Mouse (Mus musculus) forebrain, embryonic 14.5 days (tissue): ENCODE results near the gene Xpo5. TPM values are rescaled to one million over a fixed set of nuclear protein-coding genes. Genes with fewer than 3 reads are reported as not detected.

Experiments
- ATAC-seq: fragments of 200-750 bp; cut with Nextera tagmentation; 2 replicates; pipeline ENCODE4 v1.8.0; 2017; ENCODE audit warnings: mild to moderate bottlenecking, moderate library complexity
- DNase-seq: peaks from one replicate; pipeline ENCODE4 v3.0.0-alpha.2; 2015; ENCODE audit warnings: low spot score
- H3K27ac ChIP-seq: fragments of 300-500 bp; sonication (generic); 2 replicates; pipeline ENCODE4 v1.5.1; 2014; ENCODE audit warnings: low read depth, mild to moderate bottlenecking, control low read depth, low read length, moderate library complexity
- H3K27me3 ChIP-seq: fragments of 300-500 bp; sonication (generic); replicated peaks from 2 replicates; pipeline ENCODE4 v1.6.1; 2014; ENCODE audit warnings: low read length, control low read depth, mixed read lengths; ENCODE audit not compliant: control insufficient read depth, insufficient read depth
- H3K36me3 ChIP-seq: fragments of 300-500 bp; sonication (generic); 2 replicates; pipeline ENCODE4 v1.6.1; 2014; ENCODE audit warnings: low read length, control low read depth; ENCODE audit not compliant: control insufficient read depth, insufficient read depth
- H3K4me1 ChIP-seq: fragments of 300-500 bp; sonication (generic); 2 replicates; pipeline ENCODE4 v1.6.1; 2014; ENCODE audit warnings: antibody characterized with exemption, low read length, control low read depth; ENCODE audit not compliant: control insufficient read depth, insufficient read depth
- H3K4me2 ChIP-seq: fragments of 300-500 bp; sonication (generic); 2 replicates; pipeline ENCODE4 v1.6.1; 2014; ENCODE audit warnings: mild to moderate bottlenecking, control low read depth, low read length
- H3K4me3 ChIP-seq: fragments of 300-500 bp; sonication (generic); 2 replicates; pipeline ENCODE4 v1.5.1; 2014; ENCODE audit warnings: low read depth, low read length, control low read depth
- H3K9ac ChIP-seq: fragments of 300-500 bp; sonication (generic); 2 replicates; pipeline ENCODE4 v1.6.1; 2014; ENCODE audit warnings: mild to moderate bottlenecking, low read length, control low read depth, moderate library complexity
- H3K9me3 ChIP-seq: fragments of 300-500 bp; sonication (generic); replicated peaks from 2 replicates; pipeline ENCODE4 v1.6.1; 2016; ENCODE audit warnings: low read length, control low read depth, mixed read lengths; ENCODE audit not compliant: control insufficient read depth
- WGBS: fragments of 180-500 bp; shearing (Covaris S2); extraction: QIAGEN DNeasy Blood & Tissue Kit; methylation state at CpG from one replicate; pipeline ENCODE4 v1.1.7; 2014; 5-methylcytosine and 5-hydroxymethylcytosine counted together
- polyA plus RNA-seq: library from polyadenylated mRNA; unstranded; fragments of >200 nt; fragmentation: Nextera tagmentation; extraction: Ambion mirVana; gene quantifications from 2 replicates; pipeline ENCODE4 v1.2.1, GENCODE M21; 2014

Xpo5 gene
- polyA plus RNA-seq, 1 experiment from 2014 or later = 50.9 TPM

- Histone ChIP-seq H3K27ac (no peak overlapping the region), H3K27me3 (0 out of 2 replicates have a peak, but pooled peaks cover 7% of the 10 kb centered on the region), H3K4me2 (peak overlapping the region; percentile 98), H3K36me3 (peaks cover 53% of the 10 kb centered on the region), H3K9me3 (no peaks in the 10 kb centered on the region), H3K4me3 (peak overlapping the region; percentile 77; the same call in 1 of the 2 replicates), H3K4me1 (peaks cover 10% of the 10 kb centered on the region), H3K9ac (peak overlapping the region; percentile 73; the same call in 1 of the 2 replicates)
- 36% methylated on average over 6 of the region's 6 CpGs for WGBS
- DNase-seq (no peak), ATAC-seq (no peak)
Measured at GRCm38 (mm10) chr17:46255147-46255546, 52.6 kb downstream of the Xpo5 start.

- H3K4me2 ChIP-seq = no peak overlapping the region
- ATAC-seq (no peak), DNase-seq (no peak)
- H3K4me1 ChIP-seq = peaks cover 7% of the 10 kb centered on the region
- WGBS = 87% methylated on average over 30 of the region's 30 CpGs
- no peak overlapping the region for H3K4me3 ChIP-seq
- H3K36me3 ChIP-seq = peaks cover 63% of the 10 kb centered on the region
- no peak overlapping the region for H3K9ac ChIP-seq
- H3K27me3 ChIP-seq = 0 out of 2 replicates have a peak, but pooled peaks cover 7% of the 10 kb centered on the region
- H3K9me3 ChIP-seq = no peaks in the 10 kb centered on the region
- H3K27ac ChIP-seq = no peak overlapping the region
Measured at GRCm38 (mm10) chr17:46258279-46259053, 55.9 kb downstream of the Xpo5 start.

GRCm38 (mm10) chr17:46259675-46260074, 57.1 kb downstream of the Xpo5 start:
- H3K4me3 ChIP-seq = no peak overlapping the region
- H3K36me3 ChIP-seq = peaks cover 74% of the 10 kb centered on the region
- no peak overlapping the region for H3K4me2 ChIP-seq
- H3K9ac ChIP-seq = no peak overlapping the region
- no peaks in the 10 kb centered on the region for H3K9me3 ChIP-seq
- no peak overlapping the region for H3K27ac ChIP-seq
- 0 out of 2 replicates have a peak, but pooled peaks cover 7% of the 10 kb centered on the region for H3K27me3 ChIP-seq
- DNase-seq (no peak), ATAC-seq (no peak)
- 94% methylated on average over 17 of the region's 17 CpGs for WGBS
- H3K4me1 ChIP-seq = peaks cover 6% of the 10 kb centered on the region; the same call in 1 of the 2 replicates

GRCm38 (mm10) chr17:46262201-46262694, 59.7 kb downstream of the Xpo5 start:
- H3K27me3 ChIP-seq = no peaks in the 10 kb centered on the region
- no peak for DNase-seq
- no peaks in the 10 kb centered on the region for H3K9me3 ChIP-seq
- 94% methylated on average over 5 of the region's 5 CpGs for WGBS
- ATAC-seq = no peak
- H3K9ac ChIP-seq = no peak overlapping the region
- H3K36me3 ChIP-seq = peaks cover 77% of the 10 kb centered on the region
- H3K4me1 ChIP-seq = no peaks in the 10 kb centered on the region
- no peak overlapping the region for H3K4me2 ChIP-seq
- no peak overlapping the region for H3K27ac ChIP-seq
- no peak overlapping the region for H3K4me3 ChIP-seq

GRCm38 (mm10) chr17:46265502-46265901, 62.9 kb downstream of the Xpo5 start:
- peaks cover 50% of the 10 kb centered on the region for H3K36me3 ChIP-seq
- no peaks in the 10 kb centered on the region for H3K27me3 ChIP-seq
- H3K27ac ChIP-seq = no peak overlapping the region
- H3K4me2 ChIP-seq = no peak overlapping the region
- no peak overlapping the region for H3K9ac ChIP-seq
- no peaks in the 10 kb centered on the region for H3K4me1 ChIP-seq
- ATAC-seq (peak; percentile 13; the same call in 1 of the 2 replicates), DNase-seq (no peak)
- no peaks in the 10 kb centered on the region for H3K9me3 ChIP-seq
- H3K4me3 ChIP-seq = no peak overlapping the region
- WGBS = 86% methylated on average over 12 of the region's 12 CpGs

GRCm38 (mm10) chr17:46265918-46266618, 63.5 kb downstream of the Xpo5 start:
- Histone ChIP-seq H3K36me3 (peaks cover 50% of the 10 kb centered on the region), H3K9ac (no peak overlapping the region), H3K4me1 (no peaks in the 10 kb centered on the region), H3K4me3 (no peak overlapping the region), H3K27me3 (no peaks in the 10 kb centered on the region), H3K9me3 (no peaks in the 10 kb centered on the region), H3K27ac (no peak overlapping the region), H3K4me2 (no peak overlapping the region)
- 28% methylated on average over 14 of the region's 14 CpGs for WGBS
- ATAC-seq (peak; percentile 74), DNase-seq (peak; percentile 87)

- DNase-seq (no peak), ATAC-seq (no peak)
- Histone ChIP-seq H3K9ac (no peak overlapping the region), H3K4me1 (no peaks in the 10 kb centered on the region), H3K4me3 (no peak overlapping the region), H3K9me3 (no peaks in the 10 kb centered on the region), H3K36me3 (peaks cover 49% of the 10 kb centered on the region), H3K4me2 (no peak overlapping the region), H3K27ac (no peak overlapping the region), H3K27me3 (no peaks in the 10 kb centered on the region)
- WGBS = 85% methylated on average over 6 of the region's 6 CpGs
Measured at GRCm38 (mm10) chr17:46266986-46267385, 64.4 kb downstream of the Xpo5 start.

- DNase-seq (no peak), ATAC-seq (no peak)
- Histone ChIP-seq H3K4me3 (no peak overlapping the region), H3K4me2 (no peak overlapping the region), H3K27ac (no peak overlapping the region), H3K9ac (no peak overlapping the region), H3K36me3 (peaks cover 47% of the 10 kb centered on the region), H3K9me3 (no peaks in the 10 kb centered on the region), H3K4me1 (no peaks in the 10 kb centered on the region), H3K27me3 (no peaks in the 10 kb centered on the region)
- WGBS = 88% methylated on average over 7 of the region's 7 CpGs
Measured at GRCm38 (mm10) chr17:46267511-46267910, 64.9 kb downstream of the Xpo5 start.
